Mouse (Mus musculus): Measurements from ENCODE around the gene Il10ra. TPM values are rescaled to one million over a fixed set of nuclear protein-coding genes. Genes with fewer than 3 reads are reported as not detected.

The Il10ra gene
- polyA plus RNA-seq, 1 experiment: 0.78 TPM

GRCm38 (mm10) chr9:45255967-45256366, 13.0 kb downstream of the Il10ra start:
- no peak for DNase-seq (ENCODE audit: low read depth)
- TF ChIP-seq POLR2A (IDR thresholded peaks at IDR 0.05; ENCODE audit: borderline replicate concordance, extremely low read depth, insufficient read depth, insufficient read length, poor library complexity, severe bottlenecking) (no peak), CTCF (IDR thresholded peaks at IDR 0.05; ENCODE audit: borderline replicate concordance, extremely low read depth, insufficient read depth, insufficient read length) (no peak)

GRCm38 (mm10) chr9:45255431-45255830, 13.5 kb downstream of the Il10ra start:
- no peak for DNase-seq (ENCODE audit: low read depth)
- TF ChIP-seq CTCF (IDR thresholded peaks at IDR 0.05; ENCODE audit: borderline replicate concordance, extremely low read depth, insufficient read depth, insufficient read length) (no peak), POLR2A (IDR thresholded peaks at IDR 0.05; ENCODE audit: borderline replicate concordance, extremely low read depth, insufficient read depth, insufficient read length, poor library complexity, severe bottlenecking) (no peak)

GRCm38 (mm10) chr9:45254605-45255004, 14.3 kb downstream of the Il10ra start:
- TF ChIP-seq CTCF (IDR thresholded peaks at IDR 0.05; ENCODE audit: borderline replicate concordance, extremely low read depth, insufficient read depth, insufficient read length): no peak
- TF ChIP-seq POLR2A (IDR thresholded peaks at IDR 0.05; ENCODE audit: borderline replicate concordance, extremely low read depth, insufficient read depth, insufficient read length, poor library complexity, severe bottlenecking): no peak
- no peak for DNase-seq (ENCODE audit: low read depth)

- no peak for DNase-seq (ENCODE audit: low read depth)
Observed at GRCm38 (mm10) chr9:45254021-45254420, 14.9 kb downstream of the Il10ra start.

DNA sequence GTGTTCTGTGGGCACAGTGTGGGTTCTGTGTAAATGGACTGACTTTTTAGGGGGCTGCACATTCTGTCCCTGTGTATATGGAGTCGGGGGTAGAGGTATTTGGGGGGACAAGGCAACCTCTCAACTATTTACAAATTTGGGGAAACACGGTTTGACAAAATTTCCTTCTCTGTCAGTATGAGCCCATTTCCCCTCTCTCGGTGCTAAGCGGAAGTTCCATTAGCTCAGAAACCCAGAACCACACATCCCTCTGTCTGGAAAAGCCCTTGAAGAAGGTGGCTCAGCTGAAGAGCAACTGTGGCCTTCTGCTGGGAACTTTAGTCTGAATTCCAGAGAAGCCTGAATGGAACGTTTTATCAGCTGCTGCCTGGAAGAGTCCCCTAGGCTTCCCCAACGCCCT, 16.6 kb downstream of the Il10ra start:
- TF ChIP-seq CTCF (IDR thresholded peaks at IDR 0.05; ENCODE audit: borderline replicate concordance, extremely low read depth, insufficient read depth, insufficient read length): no peak
- TF ChIP-seq POLR2A (IDR thresholded peaks at IDR 0.05; ENCODE audit: borderline replicate concordance, extremely low read depth, insufficient read depth, insufficient read length, poor library complexity, severe bottlenecking): no peak
- DNase-seq (ENCODE audit: low read depth): no peak

More at GRCm38 (mm10) chr9:45254021-45254420, 14.9 kb downstream of the Il10ra start:
- TF ChIP-seq POLR2A (IDR thresholded peaks at IDR 0.05; ENCODE audit: borderline replicate concordance, extremely low read depth, insufficient read depth, insufficient read length, poor library complexity, severe bottlenecking) (no peak), CTCF (IDR thresholded peaks at IDR 0.05; ENCODE audit: borderline replicate concordance, extremely low read depth, insufficient read depth, insufficient read length) (no peak)

GRCm38 (mm10) chr9:45251990-45252389, 17.0 kb downstream of the Il10ra start:
- no peak for DNase-seq (ENCODE audit: low read depth)
- TF ChIP-seq CTCF (IDR thresholded peaks at IDR 0.05; ENCODE audit: borderline replicate concordance, extremely low read depth, insufficient read depth, insufficient read length) (no peak), POLR2A (IDR thresholded peaks at IDR 0.05; ENCODE audit: borderline replicate concordance, extremely low read depth, insufficient read depth, insufficient read length, poor library complexity, severe bottlenecking) (no peak)

DNA sequence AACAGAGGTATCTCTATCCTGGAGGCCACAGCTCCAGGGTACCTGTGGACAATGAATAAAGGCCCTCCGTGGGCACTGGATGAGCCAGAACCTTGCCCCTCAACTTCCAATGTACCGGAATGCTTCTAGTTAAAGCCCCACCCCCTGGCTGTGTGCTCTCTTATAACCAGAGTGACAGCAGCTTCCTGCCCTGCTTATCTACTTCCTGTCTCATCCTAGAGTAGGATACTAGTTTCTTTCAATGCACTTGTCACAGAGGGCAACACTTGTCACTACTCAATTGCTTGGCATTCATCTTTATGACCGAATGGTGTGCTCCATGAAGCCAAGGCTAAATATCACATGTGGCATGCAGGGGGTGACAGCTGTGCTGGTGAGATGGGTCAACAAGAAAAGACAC, 17.7 kb downstream of the Il10ra start:
- no peak for DNase-seq (ENCODE audit: low read depth)
- TF ChIP-seq CTCF (IDR thresholded peaks at IDR 0.05; ENCODE audit: borderline replicate concordance, extremely low read depth, insufficient read depth, insufficient read length) (no peak), POLR2A (IDR thresholded peaks at IDR 0.05; ENCODE audit: borderline replicate concordance, extremely low read depth, insufficient read depth, insufficient read length, poor library complexity, severe bottlenecking) (no peak)

DNA sequence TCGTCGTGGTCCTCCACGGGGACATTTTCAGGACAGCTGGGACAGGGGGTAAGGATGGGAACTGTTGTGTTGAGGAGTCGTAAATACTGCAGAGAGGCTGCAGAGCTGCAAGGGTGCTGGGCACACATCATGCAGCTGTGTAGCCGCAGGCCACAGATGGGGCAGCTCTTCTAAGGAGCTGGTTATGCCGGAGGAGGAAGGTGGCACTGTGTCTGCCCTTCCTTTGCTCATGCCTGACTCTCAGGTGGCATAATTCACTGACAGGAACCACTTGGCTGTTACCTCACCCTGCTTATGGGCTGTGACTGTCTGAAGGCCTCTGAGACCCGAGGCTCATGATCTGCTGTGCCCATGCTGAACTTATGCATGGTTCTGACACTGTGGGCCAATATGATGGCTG, 18.6 kb downstream of the Il10ra start:
- no peak for TF ChIP-seq CTCF (IDR thresholded peaks at IDR 0.05; ENCODE audit: borderline replicate concordance, extremely low read depth, insufficient read depth, insufficient read length)
- TF ChIP-seq POLR2A (IDR thresholded peaks at IDR 0.05; ENCODE audit: borderline replicate concordance, extremely low read depth, insufficient read depth, insufficient read length, poor library complexity, severe bottlenecking): no peak
- DNase-seq (ENCODE audit: low read depth): no peak

DNA sequence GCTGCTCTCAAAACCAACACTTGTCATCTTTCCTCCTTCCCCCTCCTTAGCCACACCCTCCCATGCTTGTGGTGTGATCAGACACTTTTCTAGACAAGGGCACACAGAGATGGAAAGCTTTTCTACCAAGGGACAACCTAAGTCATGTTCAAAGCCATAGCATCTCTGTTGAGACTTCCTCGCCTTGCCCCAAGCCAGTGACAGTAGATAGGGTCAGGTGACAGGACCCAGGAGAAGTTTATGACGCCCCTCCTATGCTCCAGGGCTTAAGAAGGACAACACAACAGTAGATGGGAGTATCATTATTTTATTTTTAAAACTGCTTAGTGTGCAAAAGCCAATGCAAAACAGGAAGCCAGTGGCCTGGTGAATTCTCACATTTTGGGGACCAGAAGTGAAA, 21.4 kb downstream of the Il10ra start:
- no peak for TF ChIP-seq CTCF (IDR thresholded peaks at IDR 0.05; ENCODE audit: borderline replicate concordance, extremely low read depth, insufficient read depth, insufficient read length)
- no peak for TF ChIP-seq POLR2A (IDR thresholded peaks at IDR 0.05; ENCODE audit: borderline replicate concordance, extremely low read depth, insufficient read depth, insufficient read length, poor library complexity, severe bottlenecking)

GRCm38 (mm10) chr9:45246060-45246459, 22.9 kb downstream of the Il10ra start:
- no peak for DNase-seq (ENCODE audit: low read depth)
- no peak for TF ChIP-seq CTCF (IDR thresholded peaks at IDR 0.05; ENCODE audit: borderline replicate concordance, extremely low read depth, insufficient read depth, insufficient read length)

More for the DNA sequence above, 21.4 kb downstream of the Il10ra start:
- no peak for DNase-seq (ENCODE audit: low read depth)

- no peak for DNase-seq (ENCODE audit: low read depth)
Observed at GRCm38 (mm10) chr9:45245432-45245831, 23.5 kb downstream of the Il10ra start.

DNA sequence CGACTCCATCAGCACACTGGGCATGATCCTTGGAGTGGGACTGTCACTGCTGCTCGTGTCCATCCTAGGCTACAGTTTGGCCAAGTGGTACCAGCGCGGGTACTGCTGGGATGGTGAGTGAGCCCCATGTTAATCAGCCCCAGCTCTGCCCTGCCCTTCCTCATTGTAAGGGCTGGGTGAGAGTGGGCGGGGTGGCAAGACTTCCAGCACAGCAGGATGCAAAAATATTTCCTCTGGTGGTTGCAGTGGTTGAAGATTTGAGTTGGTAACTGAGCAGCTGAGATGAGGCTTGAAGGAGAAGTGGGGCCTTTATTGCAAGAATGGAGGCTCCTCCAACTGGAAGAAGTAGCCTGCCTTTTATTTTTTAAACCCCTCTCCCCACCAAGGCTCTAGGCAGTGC, 27.6 kb downstream of the Il10ra start:
- TF ChIP-seq CTCF (IDR thresholded peaks at IDR 0.05; ENCODE audit: borderline replicate concordance, extremely low read depth, insufficient read depth, insufficient read length): no peak
- no peak for TF ChIP-seq POLR2A (IDR thresholded peaks at IDR 0.05; ENCODE audit: borderline replicate concordance, extremely low read depth, insufficient read depth, insufficient read length, poor library complexity, severe bottlenecking)
- DNase-seq (ENCODE audit: low read depth): no peak

More at GRCm38 (mm10) chr9:45245432-45245831, 23.5 kb downstream of the Il10ra start:
- TF ChIP-seq POLR2A (IDR thresholded peaks at IDR 0.05; ENCODE audit: borderline replicate concordance, extremely low read depth, insufficient read depth, insufficient read length, poor library complexity, severe bottlenecking) (no peak), CTCF (IDR thresholded peaks at IDR 0.05; ENCODE audit: borderline replicate concordance, extremely low read depth, insufficient read depth, insufficient read length) (no peak)

DNA sequence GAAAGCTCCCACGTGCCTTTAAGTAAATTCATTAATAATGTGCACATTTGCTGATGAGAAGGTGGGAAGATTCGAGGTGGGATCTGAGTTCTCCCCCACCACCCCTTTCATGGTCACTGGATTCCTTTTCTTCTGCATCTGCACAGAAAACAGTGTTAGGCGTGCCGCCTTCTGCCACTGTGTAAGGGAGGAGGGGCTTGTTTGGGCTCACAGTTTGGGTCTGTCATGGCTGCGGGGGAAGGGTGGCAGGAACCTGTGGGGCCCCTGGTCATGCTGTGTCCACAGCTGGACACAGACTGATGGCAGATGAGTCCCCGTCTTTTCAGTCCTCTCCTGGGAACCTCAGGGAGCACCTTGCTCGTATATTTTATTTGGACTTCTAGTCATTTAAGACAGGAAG, 32.2 kb downstream of the Il10ra start:
- TF ChIP-seq POLR2A (IDR thresholded peaks at IDR 0.05; ENCODE audit: borderline replicate concordance, extremely low read depth, insufficient read depth, insufficient read length, poor library complexity, severe bottlenecking): no peak
- no peak for TF ChIP-seq CTCF (IDR thresholded peaks at IDR 0.05; ENCODE audit: borderline replicate concordance, extremely low read depth, insufficient read depth, insufficient read length)

More for the DNA sequence above, 32.2 kb downstream of the Il10ra start:
- no peak for DNase-seq (ENCODE audit: low read depth)
